Mouse (Mus musculus): ENCODE measurements around the gene Galnt10. TPM values are rescaled to one million over a fixed set of nuclear protein-coding genes. Genes with fewer than 3 reads are reported as not detected.

The Galnt10 gene
- polyA plus RNA-seq, 1 experiment from 2014 or later, result 18.4 TPM

DNA sequence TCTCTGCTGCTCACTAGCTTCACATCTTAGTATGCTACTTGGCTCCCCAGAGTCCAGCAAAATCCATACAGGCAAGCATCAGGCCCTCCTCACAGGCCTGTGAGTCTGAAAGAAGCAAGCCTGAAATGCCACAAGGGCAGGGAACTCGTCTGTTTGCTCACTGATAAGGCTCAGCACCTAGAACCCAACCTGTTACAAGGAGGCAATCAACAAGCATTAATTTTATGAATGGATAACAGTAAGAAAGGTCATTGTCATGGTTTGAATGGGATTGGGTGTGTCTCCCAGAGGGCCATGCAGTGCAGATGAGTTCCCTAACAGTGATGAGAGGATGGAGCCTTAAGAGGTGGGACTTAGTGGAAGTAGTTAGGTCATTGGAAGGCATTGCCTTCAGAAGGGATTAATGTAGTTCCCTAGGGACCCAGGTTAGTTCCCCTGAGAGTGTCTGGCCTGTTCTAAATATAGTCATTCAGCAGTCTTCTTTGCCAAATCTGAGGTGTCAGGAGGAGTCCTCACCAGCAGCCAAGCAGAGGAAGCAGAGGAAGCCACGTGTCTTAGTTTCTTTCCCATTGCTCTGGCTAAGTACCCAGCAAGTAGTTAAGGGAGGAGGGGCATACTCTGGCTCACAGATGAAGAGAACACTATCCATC is 43.3 kb upstream of the Galnt10 start:
- Histone ChIP-seq H3K9me3 (replicated peaks; ENCODE audit: low read length) (no peaks in the 10 kb centered on the region), H3K4me3 (replicated peaks; ENCODE audit: low read depth, low read length) (no peak overlapping the region), H3K27me3 (ENCODE audit: insufficient read depth, low read length) (no peaks in the 10 kb centered on the region), H3K9ac (ENCODE audit: low read depth, low read length) (no peak overlapping the region), H3K4me2 (ENCODE audit: low read length) (no peak overlapping the region), H3K4me1 (replicated peaks; ENCODE audit: insufficient read depth, low read length) (no peaks in the 10 kb centered on the region), H3K36me3 (ENCODE audit: insufficient read depth, low read length) (no peaks in the 10 kb centered on the region), H3K27ac (no peak overlapping the region)
- DNase-seq (ENCODE audit: low spot score), result no peak
- TF ChIP-seq CTCF (IDR thresholded peaks at IDR 0.05; ENCODE audit: low read depth), result no peak
- WGBS, result 68% methylated on average over 2 of the region's 2 CpGs
- ATAC-seq (replicated peaks; ENCODE audit: low FRiP score, low read depth), result no peak

DNA sequence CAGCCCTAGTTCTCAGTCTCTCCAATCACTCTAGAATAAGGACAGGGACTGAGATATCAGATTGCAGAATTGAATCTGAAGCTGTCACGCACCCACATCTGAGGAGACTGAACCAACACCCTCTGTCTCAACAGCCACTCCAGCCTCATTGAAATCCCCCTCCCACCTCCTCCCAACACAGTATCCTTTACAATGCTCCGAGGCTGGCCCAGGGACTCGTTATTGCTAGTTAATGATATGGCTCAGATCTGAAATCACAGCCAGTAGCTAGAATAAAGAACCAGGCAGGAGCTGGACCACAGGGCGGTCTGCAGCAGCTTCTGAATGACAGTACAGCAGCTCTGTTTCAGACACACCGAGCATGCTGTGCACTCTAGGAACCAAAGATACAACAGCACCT is 40.2 kb upstream of the Galnt10 start:
- no peak for TF ChIP-seq CTCF (IDR thresholded peaks at IDR 0.05; ENCODE audit: low read depth)
- WGBS, result 36% methylated on average over 5 of the region's 5 CpGs
- H3K4me1 ChIP-seq (replicated peaks; ENCODE audit: insufficient read depth, low read length), result no peaks in the 10 kb centered on the region
- no peak for ATAC-seq (replicated peaks; ENCODE audit: low FRiP score, low read depth)
- H3K27me3 ChIP-seq (ENCODE audit: insufficient read depth, low read length), result no peaks in the 10 kb centered on the region
- no peaks in the 10 kb centered on the region for H3K36me3 ChIP-seq (ENCODE audit: insufficient read depth, low read length)
- no peak overlapping the region for H3K27ac ChIP-seq
- no peak overlapping the region for H3K4me2 ChIP-seq (ENCODE audit: low read length)
- H3K9me3 ChIP-seq (replicated peaks; ENCODE audit: low read length), result no peaks in the 10 kb centered on the region
- no peak overlapping the region for H3K4me3 ChIP-seq (replicated peaks; ENCODE audit: low read depth, low read length)
- no peak overlapping the region for H3K9ac ChIP-seq (ENCODE audit: low read depth, low read length)
- DNase-seq (ENCODE audit: low spot score), result no peak

DNA sequence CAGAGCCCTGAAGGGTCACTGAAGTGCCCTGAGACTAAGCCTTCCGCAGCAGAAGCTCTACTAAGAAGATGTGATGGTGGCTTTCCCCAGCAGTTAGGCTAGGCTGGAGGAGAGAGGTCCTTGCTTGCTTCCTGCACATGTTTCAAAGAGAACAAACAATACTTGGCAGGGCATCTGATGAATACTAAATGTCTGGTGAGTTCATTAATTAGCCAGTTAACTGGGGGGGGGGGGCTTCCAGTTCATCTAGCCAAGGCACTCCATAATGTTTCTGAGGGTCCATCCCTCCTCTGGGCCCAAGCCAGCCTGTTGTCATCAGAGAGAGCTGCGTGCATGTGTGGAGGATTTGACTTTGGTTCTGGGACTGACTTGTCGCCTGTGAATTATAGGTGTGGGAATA is 39.6 kb upstream of the Galnt10 start:
- 51% methylated on average over 3 of the region's 3 CpGs for WGBS
- Histone ChIP-seq H3K36me3 (ENCODE audit: insufficient read depth, low read length) (no peaks in the 10 kb centered on the region), H3K27ac (no peak overlapping the region), H3K4me1 (replicated peaks; ENCODE audit: insufficient read depth, low read length) (no peaks in the 10 kb centered on the region), H3K9ac (ENCODE audit: low read depth, low read length) (no peak overlapping the region), H3K9me3 (replicated peaks; ENCODE audit: low read length) (no peaks in the 10 kb centered on the region), H3K4me2 (ENCODE audit: low read length) (no peak overlapping the region), H3K27me3 (ENCODE audit: insufficient read depth, low read length) (no peaks in the 10 kb centered on the region), H3K4me3 (replicated peaks; ENCODE audit: low read depth, low read length) (no peak overlapping the region)
- DNase-seq (ENCODE audit: low spot score) (no peak), ATAC-seq (replicated peaks; ENCODE audit: low FRiP score, low read depth) (no peak)
- no peak for TF ChIP-seq CTCF (IDR thresholded peaks at IDR 0.05; ENCODE audit: low read depth)

DNA sequence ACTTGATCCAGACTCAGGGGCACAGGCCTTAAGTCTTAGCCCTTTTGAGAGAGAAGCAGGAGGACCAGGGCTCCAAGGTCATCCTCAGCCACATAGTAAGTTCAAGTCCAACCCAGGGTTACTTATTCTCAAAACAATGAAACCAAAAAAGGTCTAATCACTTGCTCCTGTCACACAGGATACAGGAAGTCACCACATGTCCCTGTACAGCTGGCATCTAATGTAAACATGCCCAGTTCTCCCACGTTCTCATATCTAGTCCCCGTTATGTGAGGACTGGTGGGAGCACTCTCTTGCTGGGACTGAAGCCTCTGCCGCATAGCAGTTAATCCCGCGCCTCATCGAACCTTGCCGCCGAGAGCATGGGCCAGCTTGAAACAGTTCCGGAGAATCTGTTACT is 30.7 kb upstream of the Galnt10 start:
- no peak overlapping the region for H3K4me3 ChIP-seq (replicated peaks; ENCODE audit: low read depth, low read length)

DNA sequence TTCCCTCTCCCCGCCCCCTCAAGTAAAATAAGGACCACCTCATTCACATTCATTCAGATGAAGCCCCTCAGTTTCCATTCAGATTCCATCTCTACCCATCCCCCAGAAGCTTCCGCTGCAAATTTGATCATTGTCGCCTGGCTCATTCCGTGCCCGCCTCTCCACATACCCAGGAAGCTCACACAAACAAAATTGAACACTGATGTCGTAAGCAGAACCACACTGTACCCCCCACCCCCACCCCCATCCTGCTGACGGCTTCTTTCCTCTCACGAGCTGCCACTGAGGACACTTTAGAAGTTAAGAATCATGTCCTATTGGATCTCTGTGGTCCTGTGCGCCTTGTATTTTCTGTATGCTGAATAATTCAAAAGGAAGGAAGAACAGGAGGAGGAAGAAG is 30.0 kb upstream of the Galnt10 start:
- Histone ChIP-seq H3K9ac (ENCODE audit: low read depth, low read length) (no peak overlapping the region), H3K27me3 (ENCODE audit: insufficient read depth, low read length) (0 out of 2 replicates have a peak, but pooled peaks cover 4% of the 10 kb centered on the region), H3K27ac (no peak overlapping the region), H3K36me3 (ENCODE audit: insufficient read depth, low read length) (no peaks in the 10 kb centered on the region), H3K4me3 (replicated peaks; ENCODE audit: low read depth, low read length) (no peak overlapping the region), H3K4me2 (ENCODE audit: low read length) (no peak overlapping the region), H3K4me1 (replicated peaks; ENCODE audit: insufficient read depth, low read length) (peaks cover 6% of the 10 kb centered on the region), H3K9me3 (replicated peaks; ENCODE audit: low read length) (no peaks in the 10 kb centered on the region)
- no peak for ATAC-seq (replicated peaks; ENCODE audit: low FRiP score, low read depth)
- WGBS, result 61% methylated on average over 9 of the region's 9 CpGs
- TF ChIP-seq CTCF (IDR thresholded peaks at IDR 0.05; ENCODE audit: low read depth), result no peak
- DNase-seq (ENCODE audit: low spot score), result no peak

More for the DNA sequence above, 30.7 kb upstream of the Galnt10 start:
- H3K4me2 ChIP-seq (ENCODE audit: low read length), result no peak overlapping the region
- TF ChIP-seq CTCF (IDR thresholded peaks at IDR 0.05; ENCODE audit: low read depth), result no peak
- WGBS, result 52% methylated on average over 9 of the region's 9 CpGs
- DNase-seq (ENCODE audit: low spot score) (no peak), ATAC-seq (replicated peaks; ENCODE audit: low FRiP score, low read depth) (no peak)
- peaks cover 6% of the 10 kb centered on the region for H3K4me1 ChIP-seq (replicated peaks; ENCODE audit: insufficient read depth, low read length)
- H3K36me3 ChIP-seq (ENCODE audit: insufficient read depth, low read length), result no peaks in the 10 kb centered on the region
- no peaks in the 10 kb centered on the region for H3K9me3 ChIP-seq (replicated peaks; ENCODE audit: low read length)
- H3K9ac ChIP-seq (ENCODE audit: low read depth, low read length), result no peak overlapping the region
- H3K27me3 ChIP-seq (ENCODE audit: insufficient read depth, low read length), result 0 out of 2 replicates have a peak, but pooled peaks cover 4% of the 10 kb centered on the region
- H3K27ac ChIP-seq, result no peak overlapping the region

DNA sequence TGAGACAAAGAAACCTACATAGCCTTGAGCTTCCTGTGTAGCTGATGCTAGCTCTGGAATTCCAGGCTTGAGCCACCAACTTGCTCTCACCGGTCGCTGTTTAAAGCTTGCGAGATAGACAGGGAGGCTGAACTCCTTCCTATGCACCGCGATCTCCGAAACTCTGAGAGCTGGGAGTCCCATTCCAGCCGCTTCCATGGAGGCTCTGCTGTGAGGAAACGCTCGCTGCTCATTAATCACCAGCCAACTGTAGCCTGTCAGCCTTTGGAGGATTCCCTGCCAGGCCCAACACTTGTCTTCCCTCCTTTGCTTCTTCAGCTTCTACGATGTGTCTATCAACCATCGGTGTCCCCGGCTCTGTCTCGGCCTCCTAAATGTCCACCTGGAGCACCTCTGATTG is 29.4 kb upstream of the Galnt10 start:
- DNase-seq (ENCODE audit: low spot score) (no peak), ATAC-seq (replicated peaks; ENCODE audit: low FRiP score, low read depth) (no peak)
- Histone ChIP-seq H3K4me3 (replicated peaks; ENCODE audit: low read depth, low read length) (no peak overlapping the region), H3K9me3 (replicated peaks; ENCODE audit: low read length) (no peaks in the 10 kb centered on the region), H3K9ac (ENCODE audit: low read depth, low read length) (no peak overlapping the region), H3K36me3 (ENCODE audit: insufficient read depth, low read length) (no peaks in the 10 kb centered on the region), H3K4me2 (ENCODE audit: low read length) (no peak overlapping the region), H3K4me1 (replicated peaks; ENCODE audit: insufficient read depth, low read length) (peaks cover 6% of the 10 kb centered on the region), H3K27me3 (ENCODE audit: insufficient read depth, low read length) (0 out of 2 replicates have a peak, but pooled peaks cover 4% of the 10 kb centered on the region), H3K27ac (no peak overlapping the region)
- TF ChIP-seq CTCF (IDR thresholded peaks at IDR 0.05; ENCODE audit: low read depth), result no peak
- 25% methylated on average over 13 of the region's 13 CpGs for whole genome bisulfite sequencing
